Mouse (Mus musculus): ENCODE measurements around the gene Mnt. TPM values are rescaled to one million over a fixed set of nuclear protein-coding genes. Genes with fewer than 3 reads are reported as not detected.

Mnt gene
- total RNA-seq, 2 experiments from 2014 or later: 4.8 to 7.0 TPM

Small RNA genes within 50 kb of the gene (microRNA-seq; reads per million reads assigned to microRNA genes)
- 1.0 reads per million for gene Mir6926

Other genes with a start within 250 kb of the Mnt start
- gene Rap1gap2, start 220.0 kb upstream of the Mnt start, total RNA-seq (2021): 1 to 10 TPM; 5.1 to 6.7 TPM
- gene Ccdc92b, start 211.3 kb upstream of the Mnt start, total RNA-seq (2021): under 1 TPM; 0.05 TPM
- 10 to 100 TPM; 90.2 to 100.0 TPM for gene Cluh, start 181.4 kb upstream of the Mnt start, total RNA-seq (2021)
- gene Pafah1b1, start 106.2 kb upstream of the Mnt start, total RNA-seq (2021): 100 to 1,000 TPM; 107 to 138 TPM
- 10 to 100 TPM; 11.1 to 14.2 TPM for gene Mettl16, start 60.1 kb upstream of the Mnt start, total RNA-seq (2021)
- 1 to 10 TPM; 1.6 to 2.4 TPM for gene Sgsm2, start 66.1 kb downstream of the Mnt start, total RNA-seq (2021)
- gene Tsr1, start 67.2 kb downstream of the Mnt start, total RNA-seq (2021): 10 to 100 TPM; 22.8 to 26.7 TPM
- 10 to 100 TPM; 11.8 to 12.3 TPM for gene Smg6, start 94.9 kb downstream of the Mnt start, total RNA-seq (2021)
- 10 to 100 TPM; 15.6 to 22.8 TPM for gene Srr, start 95.0 kb downstream of the Mnt start, total RNA-seq (2021)